Mouse (Mus musculus) ES-Bruce4 (cell line): ENCODE measurements around the gene Chka. TPM values are rescaled to one million over a fixed set of nuclear protein-coding genes. Genes with fewer than 3 reads are reported as not detected.
A peak's percentile ranks its signal among the peaks of the same experiment; 100 is the strongest.

Experiments
- H3K27ac ChIP-seq: 2 replicates; pipeline ENCODE4 v1.5.1; 2012; ENCODE audit warnings: low read length, inconsistent platforms; ENCODE audit not compliant: insufficient read depth
- H3K27me3 ChIP-seq: 2 replicates; pipeline ENCODE4 v1.6.1; 2012; ENCODE audit warnings: mild to moderate bottlenecking, low read length, inconsistent platforms; ENCODE audit not compliant: control insufficient read depth, poor library complexity, insufficient read depth, severe bottlenecking
- H3K36me3 ChIP-seq: 2 replicates; pipeline ENCODE4 v1.6.1; 2012; ENCODE audit warnings: inconsistent platforms, mild to moderate bottlenecking, low read length, moderate library complexity; ENCODE audit not compliant: control insufficient read depth, poor library complexity, insufficient read depth, severe bottlenecking
- H3K4me1 ChIP-seq: one replicate; pipeline ENCODE4 v1.8.1; 2011; ENCODE audit warnings: low read length; ENCODE audit not compliant: control insufficient read depth, insufficient read depth
- H3K4me3 ChIP-seq: 2 replicates; pipeline ENCODE4 v1.5.1; 2011; ENCODE audit warnings: low read depth, mild to moderate bottlenecking, low read length
- H3K9ac ChIP-seq: 2 replicates; pipeline ENCODE4 v1.6.1; 2012; ENCODE audit warnings: low read depth, mild to moderate bottlenecking, inconsistent platforms; ENCODE audit not compliant: poor library complexity, severe bottlenecking
- H3K9me3 ChIP-seq: replicated peaks from 2 replicates; pipeline ENCODE4 v1.6.1; 2012; ENCODE audit warnings: mild to moderate bottlenecking, low read length, inconsistent platforms; ENCODE audit not compliant: control insufficient read depth, poor library complexity, insufficient read depth, severe bottlenecking
- CTCF ChIP-seq: IDR thresholded peaks from one replicate; pipeline ENCODE4 v1.8.1; 2011; ENCODE audit warnings: low read depth, low read length
- EP300 ChIP-seq: IDR thresholded peaks from 2 replicates; pipeline ENCODE4 v1.6.1; 2011; ENCODE audit warnings: low read depth, low read length; ENCODE audit not compliant: insufficient read depth
- POLR2A ChIP-seq: IDR thresholded peaks from one replicate; pipeline ENCODE4 v1.8.1; 2011; ENCODE audit warnings: low read length; ENCODE audit not compliant: insufficient read depth
- polyA plus RNA-seq: library from polyadenylated mRNA; stranded (reverse); fragments of >200 nt; gene quantifications from 2 replicates; pipeline ENCODE4 v1.2.4, GENCODE M21; 2011; ENCODE audit warnings: low read depth; ENCODE audit not compliant: missing spikeins, insufficient read depth, insufficient read length

The Chka gene
- polyA plus RNA-seq, 1 experiment = 148 TPM

GRCm38 (mm10) chr19:3922661-3923371, 71.2 kb downstream of the Chka start:
- no peaks in the 10 kb centered on the region for H3K36me3 ChIP-seq
- H3K27me3 ChIP-seq = no peaks in the 10 kb centered on the region
- H3K27ac ChIP-seq = no peak overlapping the region
- no peak for TF ChIP-seq CTCF
- no peak for TF ChIP-seq POLR2A
- TF ChIP-seq EP300 = 0 out of 2 replicates have a peak, but pooled peaks have one; percentile 8
- H3K4me3 ChIP-seq = no peak overlapping the region
- H3K9ac ChIP-seq = no peak overlapping the region
- H3K9me3 ChIP-seq = no peaks in the 10 kb centered on the region
- H3K4me1 ChIP-seq = peaks cover 6% of the 10 kb centered on the region

- H3K27ac ChIP-seq = no peak overlapping the region
Observed at GRCm38 (mm10) chr19:3923586-3923985, 72.0 kb downstream of the Chka start.

GRCm38 (mm10) chr19:3924190-3924589, 72.6 kb downstream of the Chka start:
- no peak overlapping the region for H3K27ac ChIP-seq

More at GRCm38 (mm10) chr19:3923586-3923985, 72.0 kb downstream of the Chka start:
- Histone ChIP-seq H3K27me3 (no peaks in the 10 kb centered on the region), H3K4me1 (peaks cover 6% of the 10 kb centered on the region), H3K4me3 (no peak overlapping the region), H3K9me3 (no peaks in the 10 kb centered on the region), H3K9ac (no peak overlapping the region), H3K36me3 (no peaks in the 10 kb centered on the region)
- TF ChIP-seq POLR2A (no peak), CTCF (no peak), EP300 (no peak)

GRCm38 (mm10) chr19:3924868-3925267, 73.3 kb downstream of the Chka start:
- H3K27me3 ChIP-seq = no peaks in the 10 kb centered on the region
- no peak overlapping the region for H3K9ac ChIP-seq
- peaks cover 6% of the 10 kb centered on the region for H3K4me1 ChIP-seq
- no peaks in the 10 kb centered on the region for H3K9me3 ChIP-seq
- no peak for TF ChIP-seq EP300
- no peak for TF ChIP-seq POLR2A
- no peak for TF ChIP-seq CTCF
- no peak overlapping the region for H3K27ac ChIP-seq
- no peak overlapping the region for H3K4me3 ChIP-seq
- H3K36me3 ChIP-seq = no peaks in the 10 kb centered on the region

More at GRCm38 (mm10) chr19:3924190-3924589, 72.6 kb downstream of the Chka start:
- peaks cover 6% of the 10 kb centered on the region for H3K4me1 ChIP-seq
- H3K9ac ChIP-seq = no peak overlapping the region
- no peak overlapping the region for H3K4me3 ChIP-seq
- no peaks in the 10 kb centered on the region for H3K27me3 ChIP-seq
- TF ChIP-seq POLR2A = no peak
- no peak for TF ChIP-seq EP300
- no peak for TF ChIP-seq CTCF
- H3K9me3 ChIP-seq = no peaks in the 10 kb centered on the region
- no peaks in the 10 kb centered on the region for H3K36me3 ChIP-seq

GRCm38 (mm10) chr19:3925859-3926258, 74.3 kb downstream of the Chka start:
- Histone ChIP-seq H3K9ac (no peak overlapping the region), H3K4me3 (no peak overlapping the region), H3K27ac (no peak overlapping the region), H3K4me1 (peaks cover 6% of the 10 kb centered on the region), H3K36me3 (no peaks in the 10 kb centered on the region), H3K9me3 (no peaks in the 10 kb centered on the region), H3K27me3 (no peaks in the 10 kb centered on the region)
- TF ChIP-seq CTCF (no peak), EP300 (no peak), POLR2A (no peak)

- H3K4me3 ChIP-seq = no peak overlapping the region
- no peaks in the 10 kb centered on the region for H3K27me3 ChIP-seq
- no peak overlapping the region for H3K9ac ChIP-seq
Observed at GRCm38 (mm10) chr19:3926279-3926678, 74.7 kb downstream of the Chka start.

More at GRCm38 (mm10) chr19:3926279-3926678, 74.7 kb downstream of the Chka start:
- Histone ChIP-seq H3K36me3 (no peaks in the 10 kb centered on the region), H3K27ac (no peak overlapping the region), H3K4me1 (peaks cover 6% of the 10 kb centered on the region), H3K9me3 (no peaks in the 10 kb centered on the region)
- TF ChIP-seq CTCF = no peak
- TF ChIP-seq EP300 = no peak
- TF ChIP-seq POLR2A = no peak
